10 mouse cellular contexts compared by ENCODE assay signal in genomic region chr15:12096447-12096846, GRCm38 (mm10). TPM values are rescaled to one million over a fixed set of nuclear protein-coding genes. Genes with fewer than 3 reads are reported as not detected.
DNase-seq lines count a peak whose midpoint lies in the region; ATAC-seq and TF ChIP-seq lines count a peak whose summit lies in the region.
"Had no signal": no experiment of that assay in that cellular context is flagged by ENCODE, and none has a peak within 500 bp of the region (broad histone marks: within the 10 kb centered on the region; RNA-seq: fewer than 3 reads in every experiment).

No protein-coding gene starts in this region.

- H3K9me3 ChIP-seq in hindbrain, embryonic 12.5 days (replicated peaks): peaks cover 11% of the 10 kb centered on the region; the same call in 1 of the 2 replicates
- H3K9me3 ChIP-seq in midbrain, embryonic 16.5 days (replicated peaks; ENCODE audit: control insufficient read depth, low read length, poor library complexity, severe bottlenecking): 0 out of 2 replicates have a peak, but pooled peaks cover 2% of the 10 kb centered on the region
- H3K9me3 ChIP-seq: midbrain, embryonic 15.5 days had no signal

- intact Hi-C loops in gastrocnemius, adult 2 months (cut with DNase I): no loop called here

- no peak overlapping the region for H3K9ac ChIP-seq in hindbrain, embryonic 12.5 days
- H3K9ac ChIP-seq in midbrain, embryonic 16.5 days (ENCODE audit: low read depth, low read length): no peak overlapping the region
- H3K9ac ChIP-seq: midbrain, embryonic 15.5 days had no signal

- H3K27me3 ChIP-seq in hindbrain, embryonic 12.5 days: no peaks in the 10 kb centered on the region
- H3K27me3 ChIP-seq in midbrain, embryonic 16.5 days (ENCODE audit: control insufficient read depth, insufficient read depth, low read depth, low read length): no peaks in the 10 kb centered on the region
- H3K27me3 ChIP-seq: midbrain, embryonic 15.5 days had no signal

- H3K36me3 ChIP-seq in hindbrain, embryonic 12.5 days: no peaks in the 10 kb centered on the region
- H3K36me3 ChIP-seq in midbrain, embryonic 16.5 days (ENCODE audit: control insufficient read depth, insufficient read depth, low read length): no peaks in the 10 kb centered on the region
- H3K36me3 ChIP-seq: midbrain, embryonic 15.5 days had no signal

- no peak for ATAC-seq in hindbrain, embryonic 12.5 days (ENCODE audit: low FRiP score)
- no peak for ATAC-seq in midbrain, embryonic 16.5 days
- ATAC-seq: intestine, embryonic 16.5 days; midbrain, embryonic 15.5 days had no signal

- DNase-seq in gastrocnemius, adult 2 months: peak; percentile 36
- no peak for DNase-seq in gastrocnemius, postnatal 4 days (ENCODE audit: low spot score in 2 of 2)
- DNase-seq in brain, adult 2 months (ENCODE audit: low read depth, low spot score): peak; percentile 88
- peak; percentile 67 to 86 for DNase-seq in layer of hippocampus, adult 2 months (ENCODE audit: low spot score in 2 of 2)
- peak; percentile 53 for DNase-seq in lung, postnatal 36 days
- no peak for DNase-seq in kidney, postnatal 25 days

- H3K4me3 ChIP-seq in gastrocnemius, adult 2 months: no peak overlapping the region
- H3K4me3 ChIP-seq in layer of hippocampus, adult 2 months: no peak overlapping the region
- no peak overlapping the region for H3K4me3 ChIP-seq in hindbrain, embryonic 12.5 days
- H3K4me3 ChIP-seq in midbrain, embryonic 16.5 days (ENCODE audit: low read depth, low read length): no peak overlapping the region
- H3K4me3 ChIP-seq: midbrain, embryonic 15.5 days had no signal

- no peak for TF ChIP-seq CTCF in gastrocnemius, adult 2 months (IDR thresholded peaks at IDR 0.05)
- no peak for TF ChIP-seq CTCF in layer of hippocampus, adult 2 months (conservative IDR thresholded peaks at IDR 0.05)

- H3K4me2 ChIP-seq in hindbrain, embryonic 12.5 days (replicated peaks): no peak overlapping the region
- no peak overlapping the region for H3K4me2 ChIP-seq in midbrain, embryonic 16.5 days (ENCODE audit: low read length)
- H3K4me2 ChIP-seq: midbrain, embryonic 15.5 days had no signal

- H3K4me1 ChIP-seq in hindbrain, embryonic 12.5 days: peaks cover 8% of the 10 kb centered on the region
- H3K4me1 ChIP-seq in midbrain, embryonic 16.5 days (ENCODE audit: control insufficient read depth, insufficient read depth, low read length): peaks cover 14% of the 10 kb centered on the region

- 85% methylated on average over 4 of the region's 4 CpGs for WGBS in hindbrain, embryonic 12.5 days
- WGBS in midbrain, embryonic 16.5 days: 80% methylated on average over 4 of the region's 4 CpGs

- H3K27ac ChIP-seq in gastrocnemius, adult 2 months: no peak overlapping the region
- peak overlapping the region; percentile 74 for H3K27ac ChIP-seq in layer of hippocampus, adult 2 months
- H3K27ac ChIP-seq in hindbrain, embryonic 12.5 days: no peak overlapping the region
- no peak overlapping the region for H3K27ac ChIP-seq in midbrain, embryonic 16.5 days (ENCODE audit: low read length)
- H3K27ac ChIP-seq: midbrain, embryonic 15.5 days had no signal

RNA-seq across cellular contexts. Expression of gene Zfr, which starts 21.2 kb away (rescaled TPM):
- total RNA-seq in gastrocnemius, adult 2 months (2021): 10 to 100 TPM; 68.3 to 69.8 TPM
- 100 to 1,000 TPM; 117 to 127 TPM for total RNA-seq in gastrocnemius, postnatal 4 days (2021)
- total RNA-seq in layer of hippocampus, adult 2 months (2021): 100 to 1,000 TPM; 357 TPM
- polyA plus RNA-seq in hindbrain, embryonic 12.5 days (2016; fragmentation: Nextera tagmentation; extraction: Ambion mirVana): 127 and 132 TPM in 2 replicates
- polyA plus RNA-seq in midbrain, embryonic 16.5 days (2015; fragmentation: Nextera tagmentation; extraction: Ambion mirVana): 161 and 169 TPM in 2 replicates

Comparison
In these comparisons a context has a peak if more than half of its experiments do, and no peak if none do; other contexts are left out.
1. DNase-seq: peak in gastrocnemius, adult 2 months (single experiment), brain, adult 2 months (single experiment), layer of hippocampus, adult 2 months (2 of 2) and lung, postnatal 36 days (single experiment); none in gastrocnemius, postnatal 4 days (0 of 2) and kidney, postnatal 25 days (0 of 2).